Mouse (Mus musculus) embryonic facial prominence, embryonic 11.5 days (tissue): ENCODE data around the gene Cuzd1. TPM values are rescaled to one million over a fixed set of nuclear protein-coding genes. Genes with fewer than 3 reads are reported as not detected.

Experiments used
- ATAC-seq: fragments of 200-750 bp; cut with Nextera tagmentation; replicated peaks from 2 replicates; pipeline ENCODE4 v1.8.0; 2017; ENCODE audit warnings: low read depth; ENCODE audit not compliant: insufficient number of reproducible peaks, low FRiP score, low TSS enrichment
- DNase-seq: peaks from one replicate; pipeline ENCODE4 v3.0.0-alpha.2; 2015; ENCODE audit warnings: low spot score
- H3K27ac ChIP-seq: fragments of 300-500 bp; sonication (generic); replicated peaks from 2 replicates; pipeline ENCODE4 v1.5.1; 2014; ENCODE audit warnings: mild to moderate bottlenecking, low read depth, low read length, control low read depth
- H3K27me3 ChIP-seq: fragments of 300-500 bp; sonication (generic); 2 replicates; pipeline ENCODE4 v1.6.1; 2014; ENCODE audit warnings: mild to moderate bottlenecking, low read length, moderate library complexity, mixed read lengths; ENCODE audit not compliant: control insufficient read depth, insufficient read depth
- H3K36me3 ChIP-seq: fragments of 300-500 bp; sonication (generic); replicated peaks from 2 replicates; pipeline ENCODE4 v1.6.1; 2014; ENCODE audit warnings: low read depth, mild to moderate bottlenecking, low read length, moderate library complexity, mixed read lengths; ENCODE audit not compliant: control insufficient read depth, insufficient read depth
- H3K4me1 ChIP-seq: fragments of 300-500 bp; sonication (generic); 2 replicates; pipeline ENCODE4 v1.6.1; 2014; ENCODE audit warnings: low read length, mixed read lengths; ENCODE audit not compliant: control insufficient read depth, insufficient read depth
- H3K4me2 ChIP-seq: fragments of 300-500 bp; sonication (generic); 2 replicates; pipeline ENCODE4 v1.6.1; 2014; ENCODE audit warnings: low read depth, mild to moderate bottlenecking, control low read depth, low read length, moderate library complexity
- H3K4me3 ChIP-seq: fragments of 300-500 bp; sonication (generic); 2 replicates; pipeline ENCODE4 v1.5.1; 2014; ENCODE audit warnings: low read depth, low read length, control low read depth
- H3K9ac ChIP-seq: fragments of 300-500 bp; sonication (generic); replicated peaks from 2 replicates; pipeline ENCODE4 v1.6.1; 2014; ENCODE audit warnings: mild to moderate bottlenecking, control low read depth, low read length
- H3K9me3 ChIP-seq: fragments of 300-500 bp; sonication (generic); replicated peaks from 2 replicates; pipeline ENCODE4 v1.6.1; 2016; ENCODE audit warnings: mild to moderate bottlenecking, low read length, inconsistent platforms, mixed read lengths; ENCODE audit not compliant: control insufficient read depth
- WGBS: fragments of 180-500 bp; shearing (Covaris S2); extraction: QIAGEN DNeasy Blood & Tissue Kit; methylation state at CpG from one replicate; pipeline ENCODE4 v1.1.7; 2014; 5-methylcytosine and 5-hydroxymethylcytosine counted together
- polyA plus RNA-seq: library from polyadenylated mRNA; unstranded; fragments of >200 nt; fragmentation: Nextera tagmentation; extraction: Ambion mirVana; gene quantifications from 2 replicates; pipeline ENCODE4 v1.2.1, GENCODE M21; 2014

The Cuzd1 gene
- polyA plus RNA-seq, 1 experiment from 2014 or later, result not detected

DNA sequence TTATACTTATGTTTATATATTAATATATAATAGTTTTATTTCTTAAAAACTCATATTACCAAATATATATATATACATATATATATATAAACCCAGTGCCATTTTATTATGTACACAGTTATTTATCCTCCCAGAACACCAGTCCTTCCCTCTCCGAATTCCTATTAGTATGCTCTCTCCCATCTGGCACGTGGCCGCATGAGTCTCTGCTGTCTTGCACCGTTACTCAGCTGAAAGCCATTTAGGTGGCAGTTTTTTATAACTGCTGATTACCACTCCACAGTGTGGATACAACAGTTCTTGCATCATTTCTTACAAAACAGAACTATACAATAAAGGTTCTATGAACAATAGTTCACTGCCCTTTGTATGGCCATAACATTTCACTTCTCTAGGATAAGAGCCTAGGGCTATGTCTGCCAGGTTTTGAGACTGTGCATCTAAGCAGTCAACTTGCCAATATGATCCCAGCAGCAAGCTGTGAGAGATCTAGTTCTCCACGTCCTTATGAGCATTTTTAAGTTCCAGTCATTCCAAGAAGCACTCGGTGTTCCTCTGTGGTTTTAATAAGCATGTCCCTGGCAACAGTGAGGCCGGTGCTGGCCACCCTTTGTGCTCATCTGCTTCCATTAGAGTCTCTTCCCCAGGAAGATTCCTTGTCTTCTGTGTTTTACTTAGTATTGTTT, 23.9 kb upstream of the Cuzd1 start:
- Histone ChIP-seq H3K27ac (no peak overlapping the region), H3K27me3 (no peaks in the 10 kb centered on the region), H3K9ac (no peak overlapping the region), H3K36me3 (no peaks in the 10 kb centered on the region; the same call in 1 of the 2 replicates), H3K4me1 (no peaks in the 10 kb centered on the region), H3K4me2 (no peak overlapping the region), H3K4me3 (no peak overlapping the region), H3K9me3 (no peaks in the 10 kb centered on the region)
- no peak for DNase-seq
- no peak for ATAC-seq
- WGBS, result 86% methylated on average over 7 of the region's 7 CpGs

DNA sequence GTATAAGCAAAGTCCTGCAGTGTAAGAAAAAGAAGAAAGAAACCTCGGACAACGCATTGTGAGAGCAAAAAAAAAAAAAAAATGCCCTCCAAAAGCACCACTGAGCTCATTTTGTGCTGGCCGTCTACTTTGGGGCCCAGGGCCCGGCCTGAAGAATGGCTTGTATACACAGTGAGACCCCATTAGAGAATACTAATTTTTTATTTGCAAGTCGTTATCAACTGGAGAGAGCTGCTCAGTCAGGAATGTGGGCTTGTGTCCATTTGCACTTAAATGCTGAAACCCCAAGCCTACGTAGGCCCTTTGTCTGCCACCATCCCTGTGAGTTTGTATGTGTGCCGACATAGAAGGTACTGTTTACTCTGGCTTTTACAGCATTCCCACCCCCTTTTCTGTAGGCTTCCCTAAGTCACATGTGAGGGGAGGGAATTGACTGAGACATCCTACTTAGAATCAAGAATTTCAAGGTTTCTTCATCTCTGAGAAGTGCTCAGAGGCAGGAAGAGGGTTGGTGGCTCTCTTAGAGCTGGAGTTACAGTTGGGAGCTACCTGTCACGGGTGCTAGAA, 15.5 kb upstream of the Cuzd1 start:
- no peak for DNase-seq
- no peak overlapping the region for H3K4me3 ChIP-seq
- H3K36me3 ChIP-seq, result peaks cover 3% of the 10 kb centered on the region; the same call in 1 of the 2 replicates
- no peak overlapping the region for H3K27ac ChIP-seq
- no peaks in the 10 kb centered on the region for H3K4me1 ChIP-seq
- no peaks in the 10 kb centered on the region for H3K27me3 ChIP-seq
- H3K4me2 ChIP-seq, result no peak overlapping the region
- WGBS, result 74% methylated on average over 8 of the region's 8 CpGs
- H3K9me3 ChIP-seq, result no peaks in the 10 kb centered on the region
- ATAC-seq, result no peak
- no peak overlapping the region for H3K9ac ChIP-seq

DNA sequence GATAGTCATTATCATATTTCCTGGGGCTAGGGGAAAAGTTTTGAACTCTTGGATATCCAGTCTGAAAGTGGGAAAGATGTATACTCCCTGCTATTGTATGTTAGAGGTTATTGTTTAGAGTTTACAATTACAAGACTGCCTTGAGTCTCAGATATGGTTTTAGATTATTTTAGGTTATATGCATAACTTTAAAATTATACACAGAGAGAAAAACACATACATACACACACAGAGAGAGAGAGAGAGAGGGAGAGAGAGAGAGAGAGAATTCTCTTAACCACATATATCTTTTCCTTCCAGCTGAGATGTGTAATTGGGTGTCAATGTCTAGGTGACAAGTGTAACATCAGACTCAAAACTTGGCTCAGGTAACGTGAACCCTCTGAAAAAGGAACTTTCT, 11.5 kb upstream of the Cuzd1 start, which contains the start of gene Fam24a:
Gene Fam24a (plus strand): TSS at position 301 of the 400 bp plus-strand sequence.
- no peak within 1 kb of the TSS for H3K4me3 ChIP-seq
- no peaks in the 10 kb centered on the region for H3K36me3 ChIP-seq
- H3K9ac ChIP-seq, result no peak within 1 kb of the TSS
- no peak within 1 kb of the TSS for H3K4me2 ChIP-seq
- H3K27ac ChIP-seq, result no peak within 1 kb of the TSS
- H3K27me3 ChIP-seq, result no peaks in the 10 kb centered on the region
- ATAC-seq, result no peak
- WGBS, result 41% methylated on average over 1 of the region's 1 CpGs
- no peak for DNase-seq
- H3K9me3 ChIP-seq, result no peaks in the 10 kb centered on the region
- H3K4me1 ChIP-seq, result no peaks in the 10 kb centered on the region

DNA sequence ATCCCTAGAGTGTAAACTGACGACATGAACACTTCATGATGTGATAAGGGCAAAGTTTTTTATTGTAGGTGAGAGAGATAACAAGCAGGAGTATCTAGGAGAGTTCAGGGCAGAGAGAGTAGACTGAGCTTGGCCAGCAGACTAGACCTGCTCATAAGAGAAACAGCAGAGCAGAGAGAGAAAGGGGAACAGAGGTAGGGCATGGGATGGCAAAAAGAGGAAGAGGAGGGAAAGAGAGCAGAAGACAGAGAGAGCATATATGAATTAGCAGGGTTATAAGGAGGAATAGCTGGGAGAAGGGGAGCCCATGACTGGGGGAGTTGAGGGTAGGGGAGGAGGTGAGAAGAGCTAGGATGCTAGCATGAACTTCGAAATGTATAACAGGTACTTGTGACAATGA, 9.6 kb upstream of the Cuzd1 start:
- Histone ChIP-seq H3K4me3 (no peak overlapping the region), H3K9ac (no peak overlapping the region), H3K4me2 (no peak overlapping the region), H3K36me3 (no peaks in the 10 kb centered on the region), H3K27me3 (no peaks in the 10 kb centered on the region), H3K27ac (no peak overlapping the region), H3K4me1 (no peaks in the 10 kb centered on the region), H3K9me3 (no peaks in the 10 kb centered on the region)
- no peak for DNase-seq
- 67% methylated on average over 2 of the region's 2 CpGs for WGBS
- no peak for ATAC-seq

DNA sequence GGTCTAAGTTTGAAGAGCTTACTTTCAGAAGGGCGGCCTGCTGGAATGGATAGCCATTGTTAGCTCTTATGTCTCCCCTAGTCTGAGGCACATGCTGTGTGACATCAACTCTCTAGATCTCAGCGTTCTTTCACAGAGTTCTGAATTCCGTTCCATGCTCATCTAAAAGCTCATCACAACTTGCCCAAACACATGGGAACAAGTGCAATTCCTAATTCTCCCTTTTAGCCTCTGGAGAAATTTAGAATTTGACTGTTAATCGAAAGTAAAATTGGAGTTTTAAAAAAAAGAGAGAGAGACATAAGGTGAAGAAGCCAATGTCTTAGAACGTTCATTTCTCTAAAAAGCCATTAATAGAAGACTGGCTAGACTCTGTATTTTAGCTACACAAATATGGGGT, 7.3 kb upstream of the Cuzd1 start, which contains the start of gene Fam24b:
Gene Fam24b (minus strand): TSS at position 101 of the 400 bp plus-strand sequence.
- Histone ChIP-seq H3K9ac (no peak within 1 kb of the TSS), H3K4me2 (no peak within 1 kb of the TSS), H3K4me1 (no peaks in the 10 kb centered on the region), H3K36me3 (no peaks in the 10 kb centered on the region), H3K9me3 (no peaks in the 10 kb centered on the region), H3K27ac (no peak within 1 kb of the TSS), H3K4me3 (no peak within 1 kb of the TSS), H3K27me3 (no peaks in the 10 kb centered on the region)
- 92% methylated on average over 5 of the region's 5 CpGs for WGBS
- ATAC-seq, result no peak
- no peak for DNase-seq

DNA sequence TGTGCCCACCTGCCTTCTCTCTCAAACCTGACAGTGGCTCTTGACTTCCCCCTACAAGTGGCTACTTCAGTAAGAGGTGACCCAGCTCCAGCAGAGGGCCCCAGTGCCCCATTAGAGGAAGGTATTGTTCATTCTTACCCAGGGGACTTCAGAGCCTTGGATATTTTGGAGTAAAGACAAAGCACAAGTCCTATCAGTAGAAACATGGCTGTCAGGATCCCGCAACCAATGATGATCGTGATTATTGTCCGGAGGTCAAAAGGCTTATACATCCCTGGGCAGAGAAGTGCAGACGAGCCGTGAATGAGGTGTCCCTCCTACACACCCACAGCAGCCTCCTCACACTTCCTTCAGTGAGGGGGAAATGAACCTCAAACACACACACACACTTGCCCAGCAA, 5.0 kb upstream of the Cuzd1 start:
- H3K4me1 ChIP-seq, result no peaks in the 10 kb centered on the region
- H3K27ac ChIP-seq, result no peak overlapping the region
- no peaks in the 10 kb centered on the region for H3K36me3 ChIP-seq
- H3K9ac ChIP-seq, result no peak overlapping the region
- ATAC-seq (no peak), DNase-seq (no peak)
- 87% methylated on average over 5 of the region's 5 CpGs for WGBS
- no peaks in the 10 kb centered on the region for H3K9me3 ChIP-seq
- no peak overlapping the region for H3K4me3 ChIP-seq
- no peak overlapping the region for H3K4me2 ChIP-seq
- no peaks in the 10 kb centered on the region for H3K27me3 ChIP-seq

DNA sequence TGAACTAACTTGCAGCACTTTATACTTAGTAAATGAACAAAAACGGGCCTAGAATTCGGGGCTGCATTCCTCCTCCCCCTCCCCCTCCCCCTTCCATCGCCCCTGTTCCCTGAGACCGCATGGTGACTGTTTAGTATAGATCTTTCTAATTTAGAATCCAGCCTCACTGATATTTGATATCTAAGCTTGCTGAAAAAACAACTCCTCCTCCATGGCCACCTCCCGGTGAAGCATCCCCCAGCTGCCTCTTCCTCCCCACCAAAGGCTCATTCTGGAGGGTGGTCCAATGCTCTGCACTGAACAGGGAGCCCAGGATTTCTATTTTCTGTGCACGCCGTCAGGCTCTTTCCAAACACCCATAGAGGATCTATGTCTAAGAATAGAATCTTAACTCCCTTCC, 3.8 kb downstream of the Cuzd1 start:
- Histone ChIP-seq H3K9ac (no peak overlapping the region), H3K27me3 (no peaks in the 10 kb centered on the region), H3K4me1 (no peaks in the 10 kb centered on the region), H3K27ac (no peak overlapping the region), H3K4me2 (no peak overlapping the region), H3K4me3 (no peak overlapping the region), H3K9me3 (no peaks in the 10 kb centered on the region), H3K36me3 (no peaks in the 10 kb centered on the region)
- WGBS, result 70% methylated on average over 6 of the region's 7 CpGs
- ATAC-seq (no peak), DNase-seq (no peak)

DNA sequence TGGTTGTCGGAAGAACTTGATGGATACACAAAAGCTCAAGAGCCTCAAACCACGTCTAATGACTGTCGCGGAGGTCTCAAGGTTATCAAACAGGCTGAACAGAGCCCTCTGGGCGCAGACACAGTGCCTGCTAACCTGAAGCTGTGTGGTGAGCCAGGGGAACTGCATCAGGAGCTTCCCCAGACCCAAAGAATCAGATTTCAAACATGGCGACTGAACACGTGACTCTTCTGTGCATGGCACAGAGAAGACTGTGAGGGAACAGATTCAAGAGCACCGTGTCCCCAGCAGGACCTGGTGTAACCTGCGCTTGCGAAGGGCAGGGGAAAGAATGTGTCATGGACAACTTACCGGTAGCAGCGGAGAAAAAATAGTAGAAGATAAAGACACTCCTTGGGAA, 4.5 kb downstream of the Cuzd1 start:
- Histone ChIP-seq H3K4me2 (no peak overlapping the region), H3K27ac (no peak overlapping the region), H3K27me3 (no peaks in the 10 kb centered on the region), H3K9ac (no peak overlapping the region), H3K4me3 (no peak overlapping the region), H3K36me3 (no peaks in the 10 kb centered on the region), H3K9me3 (no peaks in the 10 kb centered on the region), H3K4me1 (no peaks in the 10 kb centered on the region)
- 70% methylated on average over 12 of the region's 12 CpGs for WGBS
- ATAC-seq, result no peak
- peak; percentile 9 for DNase-seq
